Mouse (Mus musculus) ES-Bruce4 (cell line): ENCODE results near the gene Flt3. TPM values are rescaled to one million over a fixed set of nuclear protein-coding genes. Genes with fewer than 3 reads are reported as not detected.

Experiments used
- H3K27ac ChIP-seq: 2 replicates; pipeline ENCODE4 v1.5.1; 2012; ENCODE audit warnings: low read length, inconsistent platforms; ENCODE audit not compliant: insufficient read depth
- H3K27me3 ChIP-seq: 2 replicates; pipeline ENCODE4 v1.6.1; 2012; ENCODE audit warnings: mild to moderate bottlenecking, low read length, inconsistent platforms; ENCODE audit not compliant: control insufficient read depth, poor library complexity, insufficient read depth, severe bottlenecking
- H3K36me3 ChIP-seq: 2 replicates; pipeline ENCODE4 v1.6.1; 2012; ENCODE audit warnings: inconsistent platforms, mild to moderate bottlenecking, low read length, moderate library complexity; ENCODE audit not compliant: control insufficient read depth, poor library complexity, insufficient read depth, severe bottlenecking
- H3K4me1 ChIP-seq: one replicate; pipeline ENCODE4 v1.8.1; 2011; ENCODE audit warnings: low read length; ENCODE audit not compliant: control insufficient read depth, insufficient read depth
- H3K4me3 ChIP-seq: 2 replicates; pipeline ENCODE4 v1.5.1; 2011; ENCODE audit warnings: low read depth, mild to moderate bottlenecking, low read length
- H3K9ac ChIP-seq: 2 replicates; pipeline ENCODE4 v1.6.1; 2012; ENCODE audit warnings: low read depth, mild to moderate bottlenecking, inconsistent platforms; ENCODE audit not compliant: poor library complexity, severe bottlenecking
- H3K9me3 ChIP-seq: replicated peaks from 2 replicates; pipeline ENCODE4 v1.6.1; 2012; ENCODE audit warnings: mild to moderate bottlenecking, low read length, inconsistent platforms; ENCODE audit not compliant: control insufficient read depth, poor library complexity, insufficient read depth, severe bottlenecking
- CTCF ChIP-seq: IDR thresholded peaks from one replicate; pipeline ENCODE4 v1.8.1; 2011; ENCODE audit warnings: low read depth, low read length
- EP300 ChIP-seq: IDR thresholded peaks from 2 replicates; pipeline ENCODE4 v1.6.1; 2011; ENCODE audit warnings: low read depth, low read length; ENCODE audit not compliant: insufficient read depth
- POLR2A ChIP-seq: IDR thresholded peaks from one replicate; pipeline ENCODE4 v1.8.1; 2011; ENCODE audit warnings: low read length; ENCODE audit not compliant: insufficient read depth
- polyA plus RNA-seq: library from polyadenylated mRNA; stranded (reverse); fragments of >200 nt; gene quantifications from 2 replicates; pipeline ENCODE4 v1.2.4, GENCODE M21; 2011; ENCODE audit warnings: low read depth; ENCODE audit not compliant: missing spikeins, insufficient read depth, insufficient read length

Gene Flt3
- polyA plus RNA-seq, 1 experiment: 0.21 TPM

- Histone ChIP-seq H3K27ac (no peak overlapping the region), H3K27me3 (peaks cover 36% of the 10 kb centered on the region), H3K4me1 (no peaks in the 10 kb centered on the region), H3K4me3 (peak overlapping the region; percentile 9; the same call in 1 of the 2 replicates), H3K9ac (no peak overlapping the region), H3K36me3 (no peaks in the 10 kb centered on the region), H3K9me3 (no peaks in the 10 kb centered on the region)
- no peak for TF ChIP-seq POLR2A
- TF ChIP-seq EP300: no peak
- TF ChIP-seq CTCF: no peak
These were observed 95.8 kb downstream of the Flt3 start for GRCm38 (mm10) chr5:147304276-147305155.

- no peak overlapping the region for H3K4me3 ChIP-seq
- no peaks in the 10 kb centered on the region for H3K36me3 ChIP-seq
- no peak for TF ChIP-seq EP300
- TF ChIP-seq POLR2A: no peak
- no peak for TF ChIP-seq CTCF
- no peak overlapping the region for H3K9ac ChIP-seq
- no peaks in the 10 kb centered on the region for H3K9me3 ChIP-seq
- no peaks in the 10 kb centered on the region for H3K4me1 ChIP-seq
- no peak overlapping the region for H3K27ac ChIP-seq
- H3K27me3 ChIP-seq: peaks cover 27% of the 10 kb centered on the region
These were observed 97.4 kb downstream of the Flt3 start for GRCm38 (mm10) chr5:147302746-147303400.

- no peaks in the 10 kb centered on the region for H3K4me1 ChIP-seq
- TF ChIP-seq CTCF (no peak), POLR2A (no peak), EP300 (no peak)
- no peaks in the 10 kb centered on the region for H3K36me3 ChIP-seq
- peaks cover 27% of the 10 kb centered on the region for H3K27me3 ChIP-seq
- H3K27ac ChIP-seq: no peak overlapping the region
- no peaks in the 10 kb centered on the region for H3K9me3 ChIP-seq
- no peak overlapping the region for H3K4me3 ChIP-seq
- H3K9ac ChIP-seq: no peak overlapping the region
These were observed 98.1 kb downstream of the Flt3 start for GRCm38 (mm10) chr5:147302141-147302540.

DNA sequence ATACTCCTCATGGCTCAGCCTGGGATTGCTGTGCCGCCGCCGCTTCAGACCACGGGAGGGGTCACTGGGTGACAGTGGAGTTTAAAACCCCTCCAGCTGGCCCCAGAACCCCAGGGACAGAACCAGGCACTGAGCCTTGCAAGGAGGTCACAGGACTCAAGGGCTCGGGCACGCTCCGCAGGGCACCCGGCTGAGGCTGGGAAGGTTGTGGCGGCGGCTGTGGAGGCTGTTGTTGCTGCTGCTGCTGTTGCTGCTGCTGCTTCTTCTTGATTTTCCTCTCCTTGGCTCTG is 98.6 kb downstream of the Flt3 start:
- TF ChIP-seq POLR2A (no peak), CTCF (no peak)
- no peaks in the 10 kb centered on the region for H3K36me3 ChIP-seq
- no peak overlapping the region for H3K9ac ChIP-seq
- H3K4me1 ChIP-seq: no peaks in the 10 kb centered on the region
- H3K9me3 ChIP-seq: no peaks in the 10 kb centered on the region
- H3K27ac ChIP-seq: no peak overlapping the region
- H3K4me3 ChIP-seq: no peak overlapping the region
- H3K27me3 ChIP-seq: peaks cover 27% of the 10 kb centered on the region

GRCm38 (mm10) chr5:147300917-147301780 is 99.1 kb downstream of the Flt3 start:
- TF ChIP-seq EP300 (no peak), POLR2A (no peak), CTCF (no peak)
- no peaks in the 10 kb centered on the region for H3K9me3 ChIP-seq
- H3K27ac ChIP-seq: no peak overlapping the region
- H3K27me3 ChIP-seq: peaks cover 23% of the 10 kb centered on the region
- no peak overlapping the region for H3K4me3 ChIP-seq
- H3K36me3 ChIP-seq: no peaks in the 10 kb centered on the region
- no peaks in the 10 kb centered on the region for H3K4me1 ChIP-seq
- H3K9ac ChIP-seq: no peak overlapping the region

DNA sequence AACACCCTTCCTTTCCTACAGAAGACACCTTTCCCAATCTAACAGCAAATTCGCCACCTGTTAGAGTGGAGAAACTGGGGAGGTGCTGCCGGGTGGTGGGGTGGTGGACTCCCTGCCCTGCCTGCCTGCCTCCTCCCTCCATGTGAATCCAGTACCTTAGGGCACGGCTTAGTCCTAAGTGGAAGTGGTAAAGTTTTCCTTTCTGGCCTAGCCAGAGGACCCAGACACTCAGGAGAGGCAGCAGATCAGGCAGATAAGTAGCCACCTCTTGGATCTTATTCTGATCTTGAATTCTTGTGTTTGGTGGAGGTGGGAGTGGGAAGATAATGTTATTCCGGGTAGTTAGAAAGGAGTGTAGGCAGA is 100.3 kb downstream of the Flt3 start:
- no peaks in the 10 kb centered on the region for H3K9me3 ChIP-seq
- no peak overlapping the region for H3K27ac ChIP-seq
- no peak for TF ChIP-seq CTCF
- TF ChIP-seq POLR2A: no peak
- TF ChIP-seq EP300: no peak
- peak overlapping the region; percentile 62 for H3K4me3 ChIP-seq
- no peaks in the 10 kb centered on the region for H3K4me1 ChIP-seq
- H3K9ac ChIP-seq: no peak overlapping the region
- no peaks in the 10 kb centered on the region for H3K36me3 ChIP-seq
- H3K27me3 ChIP-seq: peaks cover 11% of the 10 kb centered on the region
